Mouse (Mus musculus) NIH3T3 (cell line): ENCODE measurements around the gene Fam180a.

Experiments
- DNase-seq: peaks from one replicate; pipeline ENCODE4 v3.0.0-alpha.2; 2012; ENCODE audit warnings: low read depth

The Fam180a gene

GRCm38 (mm10) chr6:35309406-35309805, 16.5 kb downstream of the Fam180a start:
- peak; percentile 51 for DNase-seq

GRCm38 (mm10) chr6:35308037-35308436, 17.9 kb downstream of the Fam180a start, which contains the start of gene Slc13a4:
Slc13a4 (minus strand) TSS chr6:35308131.
- DNase-seq, result no peak

GRCm38 (mm10) chr6:35307136-35307535, 18.8 kb downstream of the Fam180a start:
- DNase-seq, result no peak

GRCm38 (mm10) chr6:35303355-35303900, 22.5 kb downstream of the Fam180a start:
- no peak for DNase-seq

- no peak for DNase-seq
These were observed 23.4 kb downstream of the Fam180a start for GRCm38 (mm10) chr6:35302581-35302980.

GRCm38 (mm10) chr6:35298323-35298722, 27.6 kb downstream of the Fam180a start:
- no peak for DNase-seq

GRCm38 (mm10) chr6:35297516-35298227, 28.3 kb downstream of the Fam180a start:
- no peak for DNase-seq

- peak; percentile 64 for DNase-seq
These were observed 28.9 kb downstream of the Fam180a start for GRCm38 (mm10) chr6:35297001-35297400.

GRCm38 (mm10) chr6:35294964-35295363, 31.0 kb downstream of the Fam180a start:
- no peak for DNase-seq

GRCm38 (mm10) chr6:35289676-35290075, 36.3 kb downstream of the Fam180a start:
- no peak for DNase-seq

GRCm38 (mm10) chr6:35288920-35289319, 37.0 kb downstream of the Fam180a start:
- no peak for DNase-seq

- peak; percentile 22 for DNase-seq
These were observed 37.7 kb downstream of the Fam180a start for GRCm38 (mm10) chr6:35288114-35288761.

- no peak for DNase-seq
These were observed 46.6 kb downstream of the Fam180a start for GRCm38 (mm10) chr6:35279306-35279705.

GRCm38 (mm10) chr6:35277903-35278587, 47.9 kb downstream of the Fam180a start:
- DNase-seq, result no peak

- peak; percentile 73 for DNase-seq
These were observed 52.4 kb downstream of the Fam180a start for GRCm38 (mm10) chr6:35273391-35274082.

GRCm38 (mm10) chr6:35271868-35272765, 53.8 kb downstream of the Fam180a start:
- no peak for DNase-seq

- DNase-seq, result no peak
These were observed 54.7 kb downstream of the Fam180a start for GRCm38 (mm10) chr6:35271094-35271855.

GRCm38 (mm10) chr6:35269643-35270042, 56.3 kb downstream of the Fam180a start:
- no peak for DNase-seq

GRCm38 (mm10) chr6:35268711-35269110, 57.2 kb downstream of the Fam180a start:
- DNase-seq, result no peak

GRCm38 (mm10) chr6:35265580-35266278, 60.2 kb downstream of the Fam180a start:
- DNase-seq, result no peak
